Mouse (Mus musculus) heart, embryonic 14.5 days (tissue): ENCODE measurements around the gene AF067063. TPM values are rescaled to one million over a fixed set of nuclear protein-coding genes. Genes with fewer than 3 reads are reported as not detected.

Source experiments
- ATAC-seq: fragments of 200-750 bp; cut with Nextera tagmentation; 2 replicates; pipeline ENCODE4 v1.8.0; 2017; ENCODE audit warnings: low read depth, moderate TSS enrichment; ENCODE audit not compliant: insufficient number of reproducible peaks, insufficient read depth, low FRiP score
- H3K27ac ChIP-seq, 2 experiments: fragments of 200-500 bp in 1 of 2; fragments of 300-500 bp in 1 of 2; sonication (generic) in 1 of 2; replicated peaks in 1 of 2; 2 replicates each; pipeline ENCODE4 v1.5.1; 2012 to 2014; ENCODE audit warnings: low read depth in 2 of 2, low read length in 2 of 2, control low read depth in 1 of 2, mild to moderate bottlenecking in 1 of 2, mixed read lengths in 1 of 2; ENCODE audit not compliant: control insufficient read depth in 1 of 2, insufficient read depth in 1 of 2
- H3K27me3 ChIP-seq: fragments of 300-500 bp; sonication (generic); 2 replicates; pipeline ENCODE4 v1.6.1; 2014; ENCODE audit warnings: mild to moderate bottlenecking, low read length, control low read depth; ENCODE audit not compliant: control insufficient read depth, insufficient read depth
- H3K36me3 ChIP-seq: fragments of 300-500 bp; sonication (generic); 2 replicates; pipeline ENCODE4 v1.6.1; 2014; ENCODE audit warnings: mild to moderate bottlenecking, control low read depth, low read length, mixed read lengths; ENCODE audit not compliant: control insufficient read depth, insufficient read depth
- H3K4me1 ChIP-seq, 2 experiments: fragments of 200-500 bp in 1 of 2; fragments of 300-500 bp in 1 of 2; sonication (generic) in 1 of 2; 2 replicates each; pipeline ENCODE4 v1.6.1; 2012 to 2014; ENCODE audit warnings: low read length in 2 of 2, control low read depth in 1 of 2, mixed read lengths in 1 of 2; ENCODE audit not compliant: control insufficient read depth in 2 of 2, insufficient read depth in 2 of 2
- H3K4me2 ChIP-seq: fragments of 300-500 bp; sonication (generic); 2 replicates; pipeline ENCODE4 v1.6.1; 2014; ENCODE audit warnings: mild to moderate bottlenecking, low read length
- H3K4me3 ChIP-seq, 2 experiments: fragments of 200-500 bp in 1 of 2; fragments of 300-500 bp in 1 of 2; sonication (generic) in 1 of 2; 2 replicates each; pipeline ENCODE4 v1.5.1; 2012 to 2014; ENCODE audit warnings: low read length in 2 of 2, mild to moderate bottlenecking in 2 of 2, control low read depth in 1 of 2, low read depth in 1 of 2, moderate library complexity in 1 of 2; ENCODE audit not compliant: control insufficient read depth in 1 of 2, insufficient read depth in 1 of 2
- H3K9ac ChIP-seq: fragments of 300-500 bp; sonication (generic); 2 replicates; pipeline ENCODE4 v1.6.1; 2014; ENCODE audit warnings: mild to moderate bottlenecking, low read length
- H3K9me3 ChIP-seq: fragments of 300-500 bp; sonication (generic); 2 replicates; pipeline ENCODE4 v1.6.1; 2016; ENCODE audit warnings: low read length, control low read depth; ENCODE audit not compliant: control insufficient read depth
- WGBS: fragments of 180-500 bp; shearing (Covaris S2); extraction: QIAGEN DNeasy Blood & Tissue Kit; methylation state at CpG from one replicate; pipeline ENCODE4 v1.1.7; 2014; 5-methylcytosine and 5-hydroxymethylcytosine counted together
- polyA plus RNA-seq: library from polyadenylated mRNA; unstranded; fragments of >200 nt; fragmentation: Nextera tagmentation; extraction: Ambion mirVana; gene quantifications from 2 replicates; pipeline ENCODE4 v1.2.1, GENCODE M21; 2014

The AF067063 gene
- polyA plus RNA-seq, 1 experiment from 2014 or later, result not detected

GRCm38 (mm10) chr13:119817579-119818206 is 12.3 kb downstream of the AF067063 start:
- H3K4me1 ChIP-seq, result no peaks in the 10 kb centered on the region
- no peak overlapping the region for H3K27ac ChIP-seq
- H3K4me2 ChIP-seq, result no peak overlapping the region
- no peaks in the 10 kb centered on the region for H3K36me3 ChIP-seq
- no peaks in the 10 kb centered on the region for H3K9me3 ChIP-seq
- H3K4me3 ChIP-seq, result no peak overlapping the region
- H3K9ac ChIP-seq, result no peak overlapping the region
- 15% methylated on average over 2 of the region's 2 CpGs for WGBS
- H3K27me3 ChIP-seq, result no peaks in the 10 kb centered on the region
- no peak for ATAC-seq

- H3K9ac ChIP-seq, result no peak overlapping the region
- H3K9me3 ChIP-seq, result no peaks in the 10 kb centered on the region
- ATAC-seq, result no peak
- H3K36me3 ChIP-seq, result no peaks in the 10 kb centered on the region
- 40% methylated on average over 8 of the region's 8 CpGs for WGBS
- H3K27ac ChIP-seq, result no peak overlapping the region
- no peak overlapping the region for H3K4me3 ChIP-seq
- no peaks in the 10 kb centered on the region for H3K27me3 ChIP-seq
- H3K4me2 ChIP-seq, result no peak overlapping the region
- no peaks in the 10 kb centered on the region for H3K4me1 ChIP-seq
Observed at GRCm38 (mm10) chr13:119816798-119817197, 13.2 kb downstream of the AF067063 start.

- Histone ChIP-seq H3K4me2 (no peak overlapping the region), H3K27me3 (no peaks in the 10 kb centered on the region), H3K9ac (no peak overlapping the region), H3K4me3 (no peak overlapping the region), H3K36me3 (no peaks in the 10 kb centered on the region), H3K4me1 (no peaks in the 10 kb centered on the region), H3K9me3 (no peaks in the 10 kb centered on the region), H3K27ac (no peak overlapping the region)
- WGBS, result 79% methylated on average over 9 of the region's 9 CpGs
- ATAC-seq, result no peak
Observed at GRCm38 (mm10) chr13:119810031-119810430, 20.0 kb downstream of the AF067063 start.

GRCm38 (mm10) chr13:119808937-119809336 is 21.1 kb downstream of the AF067063 start:
- Histone ChIP-seq H3K36me3 (no peaks in the 10 kb centered on the region), H3K27ac (no peak overlapping the region), H3K4me3 (no peak overlapping the region), H3K27me3 (no peaks in the 10 kb centered on the region), H3K9ac (no peak overlapping the region), H3K4me1 (no peaks in the 10 kb centered on the region), H3K9me3 (no peaks in the 10 kb centered on the region), H3K4me2 (no peak overlapping the region)
- ATAC-seq, result no peak
- 54% methylated on average over 2 of the region's 2 CpGs for WGBS

- H3K9me3 ChIP-seq, result no peaks in the 10 kb centered on the region
- H3K4me1 ChIP-seq, result 0 out of 4 replicates have a peak, but pooled peaks cover 0 to 2% of the 10 kb centered on the region in 2 experiments
- H3K36me3 ChIP-seq, result no peaks in the 10 kb centered on the region
- 60% methylated on average over 4 of the region's 4 CpGs for WGBS
- no peak overlapping the region for H3K27ac ChIP-seq
- ATAC-seq, result no peak
- H3K4me3 ChIP-seq, result no peak overlapping the region
- H3K27me3 ChIP-seq, result no peaks in the 10 kb centered on the region
- no peak overlapping the region for H3K4me2 ChIP-seq
- no peak overlapping the region for H3K9ac ChIP-seq
Observed at GRCm38 (mm10) chr13:119797656-119798055, 32.4 kb downstream of the AF067063 start.

- Histone ChIP-seq H3K4me3 (no peak overlapping the region), H3K36me3 (peaks cover 13% of the 10 kb centered on the region), H3K9ac (no peak overlapping the region), H3K4me2 (no peak overlapping the region), H3K4me1 (peaks cover 6 to 15% of the 10 kb centered on the region in 2 experiments), H3K9me3 (no peaks in the 10 kb centered on the region), H3K27me3 (no peaks in the 10 kb centered on the region), H3K27ac (no peak overlapping the region)
- ATAC-seq, result no peak
- 73% methylated on average over 5 of the region's 5 CpGs for WGBS
Observed at GRCm38 (mm10) chr13:119792791-119793404, 37.1 kb downstream of the AF067063 start.

- Histone ChIP-seq H3K27ac (peak overlapping the region; percentile 87 to 97), H3K27me3 (no peaks in the 10 kb centered on the region), H3K9ac (peak overlapping the region; percentile 98), H3K9me3 (no peaks in the 10 kb centered on the region), H3K4me3 (peak overlapping the region; percentile 75 to 86), H3K36me3 (peaks cover 23% of the 10 kb centered on the region), H3K4me2 (peak overlapping the region; percentile 93), H3K4me1 (peaks cover 6 to 15% of the 10 kb centered on the region in 2 experiments)
- no peak for ATAC-seq
- WGBS, result 3% methylated on average over 18 of the region's 18 CpGs
Observed at GRCm38 (mm10) chr13:119791580-119792135, 38.4 kb downstream of the AF067063 start.
